Mouse (Mus musculus) small intestine, adult 2 months (tissue): ENCODE measurements around the gene Slit1. TPM values are rescaled to one million over a fixed set of nuclear protein-coding genes. Genes with fewer than 3 reads are reported as not detected.

Experiments
- H3K27ac ChIP-seq: fragments of 200-500 bp; 2 replicates; pipeline ENCODE4 v1.5.1; 2012; ENCODE audit warnings: low read depth, low read length, control low read depth, inconsistent platforms; ENCODE audit not compliant: insufficient read depth
- H3K27me3 ChIP-seq: fragments of 200-500 bp; 2 replicates; pipeline ENCODE4 v1.6.1; 2012; ENCODE audit warnings: mild to moderate bottlenecking, moderate library complexity, low read length, inconsistent platforms; ENCODE audit not compliant: control insufficient read depth, insufficient read depth
- H3K36me3 ChIP-seq: fragments of 200-500 bp; 2 replicates; pipeline ENCODE4 v1.6.1; 2012; ENCODE audit warnings: mild to moderate bottlenecking, low read length, control low read depth, inconsistent platforms; ENCODE audit not compliant: control insufficient read depth, insufficient read depth
- H3K4me1 ChIP-seq: fragments of 200-500 bp; 2 replicates; pipeline ENCODE4 v1.6.1; 2012; ENCODE audit warnings: low read length, inconsistent platforms, mixed read lengths; ENCODE audit not compliant: control insufficient read depth, insufficient read depth, insufficient read length
- H3K4me3 ChIP-seq: fragments of 200-500 bp; 2 replicates; pipeline ENCODE4 v1.5.1; 2012; ENCODE audit warnings: low read depth, mild to moderate bottlenecking, control low read depth, inconsistent platforms, low read length, moderate library complexity
- CTCF ChIP-seq: fragments of 200-500 bp; IDR thresholded peaks from 2 replicates; pipeline ENCODE4 v1.5.1; 2012; ENCODE audit warnings: low read depth, mild to moderate bottlenecking, control low read depth, inconsistent platforms, low read length, moderate library complexity, mixed read lengths; ENCODE audit not compliant: insufficient replicate concordance, insufficient read length; ENCODE audit errors: extremely low read depth
- POLR2A ChIP-seq: fragments of 200-500 bp; IDR thresholded peaks from 2 replicates; pipeline ENCODE4 v1.6.1; 2012; ENCODE audit warnings: low read depth, mild to moderate bottlenecking, control low read depth, inconsistent platforms, low read length, moderate library complexity
- WGBS: fragments of 180-500 bp; shearing (Covaris S2); methylation state at CpG from one replicate; pipeline ENCODE4 v1.1.7; 2018; 5-methylcytosine and 5-hydroxymethylcytosine counted together
- polyA plus RNA-seq: library from polyadenylated mRNA; depleted of rRNA; stranded (reverse); fragments of >200 nt; gene quantifications from 2 replicates; pipeline ENCODE4 v1.2.3, GENCODE M21; 2012

Slit1 gene
- polyA plus RNA-seq, 1 experiment = 0.94 TPM

- 72% methylated on average over 13 of the region's 13 CpGs for WGBS
- no peak overlapping the region for H3K27ac ChIP-seq
- H3K4me3 ChIP-seq = no peak overlapping the region
- H3K27me3 ChIP-seq = no peaks in the 10 kb centered on the region
- H3K4me1 ChIP-seq = no peaks in the 10 kb centered on the region
- TF ChIP-seq POLR2A = no peak
- TF ChIP-seq CTCF = no peak
- no peaks in the 10 kb centered on the region for H3K36me3 ChIP-seq
Measured at GRCm38 (mm10) chr19:41688251-41688650, 55.2 kb downstream of the Slit1 start.

- 80% methylated on average over 8 of the region's 8 CpGs for WGBS
- H3K4me3 ChIP-seq = no peak overlapping the region
- no peak overlapping the region for H3K27ac ChIP-seq
- no peaks in the 10 kb centered on the region for H3K27me3 ChIP-seq
- TF ChIP-seq POLR2A = no peak
- no peak for TF ChIP-seq CTCF
- H3K36me3 ChIP-seq = no peaks in the 10 kb centered on the region
- no peaks in the 10 kb centered on the region for H3K4me1 ChIP-seq
Measured at GRCm38 (mm10) chr19:41687836-41688235, 55.6 kb downstream of the Slit1 start.

- Histone ChIP-seq H3K36me3 (no peaks in the 10 kb centered on the region), H3K27ac (no peak overlapping the region), H3K4me1 (no peaks in the 10 kb centered on the region), H3K27me3 (no peaks in the 10 kb centered on the region), H3K4me3 (no peak overlapping the region)
- TF ChIP-seq CTCF = no peak
- no peak for TF ChIP-seq POLR2A
- 84% methylated on average over 2 of the region's 2 CpGs for WGBS
Measured at GRCm38 (mm10) chr19:41686194-41686593, 57.3 kb downstream of the Slit1 start.

GRCm38 (mm10) chr19:41685453-41686086 lies 57.9 kb downstream of the Slit1 start:
- Histone ChIP-seq H3K4me3 (no peak overlapping the region), H3K4me1 (no peaks in the 10 kb centered on the region), H3K36me3 (no peaks in the 10 kb centered on the region), H3K27ac (no peak overlapping the region), H3K27me3 (no peaks in the 10 kb centered on the region)
- no peak for TF ChIP-seq POLR2A
- no peak for TF ChIP-seq CTCF
- 71% methylated on average over 13 of the region's 13 CpGs for WGBS

GRCm38 (mm10) chr19:41684874-41685273 lies 58.6 kb downstream of the Slit1 start:
- WGBS = 78% methylated on average over 1 of the region's 1 CpGs
- Histone ChIP-seq H3K27ac (no peak overlapping the region), H3K4me3 (no peak overlapping the region), H3K4me1 (no peaks in the 10 kb centered on the region), H3K36me3 (no peaks in the 10 kb centered on the region), H3K27me3 (no peaks in the 10 kb centered on the region)
- TF ChIP-seq POLR2A (no peak), CTCF (no peak)

- no peak for TF ChIP-seq POLR2A
- no peak for TF ChIP-seq CTCF
- Histone ChIP-seq H3K4me1 (no peaks in the 10 kb centered on the region), H3K27me3 (no peaks in the 10 kb centered on the region; the same call in 1 of the 2 replicates), H3K4me3 (no peak overlapping the region), H3K36me3 (no peaks in the 10 kb centered on the region), H3K27ac (no peak overlapping the region)
- WGBS = 85% methylated on average over 1 of the region's 1 CpGs
Measured at GRCm38 (mm10) chr19:41683951-41684350, 59.5 kb downstream of the Slit1 start.

- TF ChIP-seq CTCF (no peak), POLR2A (no peak)
- Histone ChIP-seq H3K27ac (no peak overlapping the region), H3K4me3 (no peak overlapping the region), H3K27me3 (no peaks in the 10 kb centered on the region; the same call in 1 of the 2 replicates), H3K4me1 (no peaks in the 10 kb centered on the region), H3K36me3 (no peaks in the 10 kb centered on the region)
- WGBS = 80% methylated on average over 1 of the region's 1 CpGs
Measured at GRCm38 (mm10) chr19:41680267-41680666, 63.2 kb downstream of the Slit1 start.
